Mouse (Mus musculus) cerebellum, adult 2 months (tissue): Measurements from ENCODE around the gene Syn2. TPM values are rescaled to one million over a fixed set of nuclear protein-coding genes. Genes with fewer than 3 reads are reported as not detected.

ENCODE experiments used
- DNase-seq, 2 experiments: peaks; one replicate each; pipeline ENCODE4 v3.0.0; 2021
- H3K27ac ChIP-seq: fragments of 200-500 bp; 2 replicates; pipeline ENCODE4 v1.5.1; 2012; ENCODE audit warnings: low read length, control low read depth, inconsistent platforms; ENCODE audit not compliant: insufficient read depth
- H3K27me3 ChIP-seq: fragments of 200-500 bp; 2 replicates; pipeline ENCODE4 v1.6.1; 2012; ENCODE audit warnings: inconsistent platforms, mild to moderate bottlenecking, low read length, moderate library complexity; ENCODE audit not compliant: control insufficient read depth, insufficient read depth
- H3K4me1 ChIP-seq: fragments of 200-500 bp; 2 replicates; pipeline ENCODE4 v1.6.1; 2011; ENCODE audit warnings: low read length; ENCODE audit not compliant: control insufficient read depth, insufficient read depth
- H3K4me3 ChIP-seq: fragments of 200-500 bp; replicated peaks from 2 replicates; pipeline ENCODE3; 2011; ENCODE audit warnings: mild to moderate bottlenecking, low read depth, low read length, control low read depth; ENCODE audit not compliant: insufficient read depth
- CTCF ChIP-seq: fragments of 200-500 bp; IDR thresholded peaks from 2 replicates; pipeline ENCODE4 v1.5.1; 2011; ENCODE audit warnings: low read depth, mild to moderate bottlenecking, control low read depth, low read length, moderate library complexity, borderline replicate concordance; ENCODE audit not compliant: insufficient read depth
- POLR2A ChIP-seq: fragments of 200-500 bp; IDR thresholded peaks from 2 replicates; pipeline ENCODE4 v1.6.1; 2011; ENCODE audit warnings: low read length, control low read depth, borderline replicate concordance; ENCODE audit not compliant: insufficient read depth
- WGBS: fragments of 180-500 bp; shearing (Covaris S2); methylation state at CpG from one replicate; pipeline ENCODE4 v1.1.7; 2018; 5-methylcytosine and 5-hydroxymethylcytosine counted together
- polyA plus RNA-seq: library from polyadenylated mRNA; depleted of rRNA; stranded (reverse); fragments of >200 nt; gene quantifications from 2 replicates; pipeline ENCODE4 v1.2.3, GENCODE M21; 2012

The Syn2 gene
- polyA plus RNA-seq, 1 experiment, result 272 TPM

- TF ChIP-seq CTCF (no peak), POLR2A (no peak)
- Histone ChIP-seq H3K4me1 (peaks cover 15% of the 10 kb centered on the region; the same call in 1 of the 2 replicates), H3K4me3 (no peak overlapping the region), H3K27ac (no peak overlapping the region), H3K27me3 (no peaks in the 10 kb centered on the region)
- WGBS, result 86% methylated on average over 5 of the region's 5 CpGs
- no peak for DNase-seq
Measured at GRCm38 (mm10) chr6:115269561-115269960, 134.9 kb downstream of the Syn2 start.

GRCm38 (mm10) chr6:115270085-115270484 is 135.4 kb downstream of the Syn2 start:
- Histone ChIP-seq H3K4me1 (peaks cover 15% of the 10 kb centered on the region; the same call in 1 of the 2 replicates), H3K4me3 (no peak overlapping the region), H3K27me3 (no peaks in the 10 kb centered on the region), H3K27ac (no peak overlapping the region)
- WGBS, result 51% methylated on average over 2 of the region's 2 CpGs
- no peak for TF ChIP-seq CTCF
- TF ChIP-seq POLR2A, result no peak
- DNase-seq, result no peak

GRCm38 (mm10) chr6:115271326-115271725 is 136.6 kb downstream of the Syn2 start:
- whole genome bisulfite sequencing, result 39% methylated on average over 3 of the region's 3 CpGs

GRCm38 (mm10) chr6:115271866-115272271 is 137.2 kb downstream of the Syn2 start:
- no peak for TF ChIP-seq CTCF
- TF ChIP-seq POLR2A, result no peak
- Histone ChIP-seq H3K27ac (no peak overlapping the region), H3K27me3 (no peaks in the 10 kb centered on the region), H3K4me1 (peaks cover 21% of the 10 kb centered on the region; the same call in 1 of the 2 replicates), H3K4me3 (no peak overlapping the region)
- 0% methylated on average over 4 of the region's 4 CpGs for WGBS
- DNase-seq, result peak; percentile 60 to 69

More at GRCm38 (mm10) chr6:115271326-115271725, 136.6 kb downstream of the Syn2 start:
- no peak for TF ChIP-seq CTCF
- no peak for TF ChIP-seq POLR2A
- Histone ChIP-seq H3K4me3 (no peak overlapping the region), H3K4me1 (peaks cover 21% of the 10 kb centered on the region; the same call in 1 of the 2 replicates), H3K27me3 (no peaks in the 10 kb centered on the region), H3K27ac (no peak overlapping the region)
- no peak for DNase-seq

- 73% methylated on average over 10 of the region's 10 CpGs for WGBS
Measured at GRCm38 (mm10) chr6:115273346-115273745, 138.6 kb downstream of the Syn2 start.

GRCm38 (mm10) chr6:115274705-115275104 is 140.0 kb downstream of the Syn2 start:
- Histone ChIP-seq H3K4me1 (peaks cover 17% of the 10 kb centered on the region; the same call in 1 of the 2 replicates), H3K27me3 (no peaks in the 10 kb centered on the region), H3K4me3 (no peak overlapping the region), H3K27ac (no peak overlapping the region)
- 82% methylated on average over 9 of the region's 9 CpGs for WGBS
- TF ChIP-seq CTCF, result no peak
- no peak for TF ChIP-seq POLR2A
- no peak for DNase-seq

More at GRCm38 (mm10) chr6:115273346-115273745, 138.6 kb downstream of the Syn2 start:
- H3K4me1 ChIP-seq, result peaks cover 17% of the 10 kb centered on the region; the same call in 1 of the 2 replicates
- DNase-seq, result no peak
- H3K27me3 ChIP-seq, result no peaks in the 10 kb centered on the region
- H3K4me3 ChIP-seq, result no peak overlapping the region
- TF ChIP-seq POLR2A (no peak), CTCF (no peak)
- no peak overlapping the region for H3K27ac ChIP-seq

GRCm38 (mm10) chr6:115275116-115275815 is 140.6 kb downstream of the Syn2 start:
- peak overlapping the region; percentile 10 for H3K27ac ChIP-seq
- peak in 1 of 2 experiments; percentile 54 for DNase-seq
- TF ChIP-seq POLR2A (no peak), CTCF (0 out of 2 replicates have a peak, but pooled peaks have one; percentile 6)
- peaks cover 17% of the 10 kb centered on the region; the same call in 1 of the 2 replicates for H3K4me1 ChIP-seq
- no peak overlapping the region for H3K4me3 ChIP-seq
- no peaks in the 10 kb centered on the region for H3K27me3 ChIP-seq
- WGBS, result 54% methylated on average over 10 of the region's 10 CpGs

- 55% methylated on average over 8 of the region's 8 CpGs for WGBS
- DNase-seq, result no peak
Measured at GRCm38 (mm10) chr6:115278086-115278485, 143.4 kb downstream of the Syn2 start.

GRCm38 (mm10) chr6:115279639-115280038 is 144.9 kb downstream of the Syn2 start:
- Histone ChIP-seq H3K27ac (no peak overlapping the region), H3K4me3 (no peak overlapping the region), H3K4me1 (peaks cover 6% of the 10 kb centered on the region; the same call in 1 of the 2 replicates), H3K27me3 (no peaks in the 10 kb centered on the region)
- no peak for DNase-seq
- 69% methylated on average over 2 of the region's 2 CpGs for WGBS
- TF ChIP-seq CTCF (no peak), POLR2A (no peak)

More at GRCm38 (mm10) chr6:115278086-115278485, 143.4 kb downstream of the Syn2 start:
- TF ChIP-seq POLR2A (no peak), CTCF (no peak)
- no peaks in the 10 kb centered on the region for H3K27me3 ChIP-seq
- no peak overlapping the region for H3K4me3 ChIP-seq
- no peak overlapping the region for H3K27ac ChIP-seq
- H3K4me1 ChIP-seq, result peaks cover 6% of the 10 kb centered on the region; the same call in 1 of the 2 replicates
